Mouse (Mus musculus): ENCODE data around the gene Cmip.

DNA sequence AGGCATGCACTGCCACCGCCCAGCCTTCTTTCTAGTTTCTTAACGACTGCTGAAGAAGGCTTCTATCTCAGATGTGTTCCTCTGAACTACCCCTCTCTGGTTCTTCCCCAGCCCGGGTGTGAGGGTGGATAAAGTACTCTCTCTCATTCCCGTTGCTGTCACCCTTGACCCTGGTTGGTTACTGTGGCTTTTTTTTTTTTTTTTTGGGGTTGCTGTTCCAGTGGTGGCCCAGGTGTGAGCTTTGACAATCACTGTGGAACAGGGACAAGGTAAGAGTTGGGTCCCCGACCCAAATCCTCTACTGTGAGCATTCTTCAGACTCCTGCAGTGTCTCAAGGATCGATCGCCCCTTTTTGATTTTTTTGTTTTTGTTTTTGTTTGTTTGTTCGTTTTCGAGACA is 214.8 kb downstream of the Cmip start:
- TF ChIP-seq CTCF (IDR thresholded peaks at IDR 0.05; ENCODE audit: borderline replicate concordance, insufficient read depth, low read depth, low read length) (no peak), POLR2A (IDR thresholded peaks at IDR 0.05; ENCODE audit: borderline replicate concordance, insufficient read depth, low read length) (no peak)

All from cerebellum, adult 2 months (tissue).